Mouse (Mus musculus) brain, embryonic 14.5 days (tissue): ENCODE measurements around the gene Ifitm2.

ENCODE experiments used
- CTCF ChIP-seq: fragments of 200-500 bp; IDR thresholded peaks from 2 replicates; pipeline ENCODE4 v1.5.1; 2012; ENCODE audit warnings: inconsistent platforms, mild to moderate bottlenecking, moderate library complexity, borderline replicate concordance; ENCODE audit not compliant: insufficient read depth, insufficient read length; ENCODE audit errors: extremely low read depth
- POLR2A ChIP-seq: fragments of 200-500 bp; IDR thresholded peaks from 2 replicates; pipeline ENCODE4 v1.6.1; 2012; ENCODE audit warnings: mild to moderate bottlenecking, inconsistent platforms, borderline replicate concordance; ENCODE audit not compliant: poor library complexity, insufficient read depth, insufficient read length, severe bottlenecking; ENCODE audit errors: extremely low read depth

DNA sequence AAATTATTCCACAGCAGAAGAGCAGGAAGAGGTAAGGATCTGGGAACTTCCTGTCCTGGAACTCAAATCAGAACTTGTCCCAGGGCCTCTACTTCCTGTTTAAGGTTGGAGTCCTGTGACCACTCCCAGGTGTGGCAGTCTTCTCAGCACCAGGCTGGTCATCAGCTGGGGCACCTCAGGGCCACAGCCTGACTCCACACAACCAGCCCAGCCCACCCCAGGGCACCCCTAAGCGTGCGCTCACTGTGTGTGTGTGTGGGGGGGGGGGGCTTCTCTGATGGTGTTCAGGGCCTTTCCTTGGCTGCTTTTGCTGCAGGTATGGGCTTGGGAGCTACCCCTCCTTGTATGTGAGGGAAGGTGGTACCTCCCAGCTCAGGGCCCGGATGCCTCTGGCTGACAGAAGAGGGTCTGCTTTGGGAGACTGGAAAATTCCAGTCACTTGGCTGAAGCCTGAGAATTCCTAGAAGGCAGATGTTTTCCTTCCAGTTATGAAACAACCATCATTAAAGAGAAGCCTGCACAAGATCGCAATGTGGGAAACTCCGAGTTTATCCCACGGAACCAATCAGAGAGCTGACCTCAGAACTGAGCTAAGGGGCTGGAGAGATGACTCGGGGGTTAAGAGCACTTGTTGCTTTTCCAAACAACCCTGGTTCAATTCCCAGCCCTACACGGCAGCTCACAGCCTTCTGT lies 15.8 kb upstream of the Ifitm2 start:
- TF ChIP-seq CTCF (no peak), POLR2A (no peak)
